Mouse (Mus musculus): ENCODE measurements around the gene Slc22a1. TPM values are rescaled to one million over a fixed set of nuclear protein-coding genes. Genes with fewer than 3 reads are reported as not detected.

Slc22a1 gene
- total and polyA plus RNA-seq, 2 experiments from 2014 or later, result 33.5 TPM; not detected in 1

DNA sequence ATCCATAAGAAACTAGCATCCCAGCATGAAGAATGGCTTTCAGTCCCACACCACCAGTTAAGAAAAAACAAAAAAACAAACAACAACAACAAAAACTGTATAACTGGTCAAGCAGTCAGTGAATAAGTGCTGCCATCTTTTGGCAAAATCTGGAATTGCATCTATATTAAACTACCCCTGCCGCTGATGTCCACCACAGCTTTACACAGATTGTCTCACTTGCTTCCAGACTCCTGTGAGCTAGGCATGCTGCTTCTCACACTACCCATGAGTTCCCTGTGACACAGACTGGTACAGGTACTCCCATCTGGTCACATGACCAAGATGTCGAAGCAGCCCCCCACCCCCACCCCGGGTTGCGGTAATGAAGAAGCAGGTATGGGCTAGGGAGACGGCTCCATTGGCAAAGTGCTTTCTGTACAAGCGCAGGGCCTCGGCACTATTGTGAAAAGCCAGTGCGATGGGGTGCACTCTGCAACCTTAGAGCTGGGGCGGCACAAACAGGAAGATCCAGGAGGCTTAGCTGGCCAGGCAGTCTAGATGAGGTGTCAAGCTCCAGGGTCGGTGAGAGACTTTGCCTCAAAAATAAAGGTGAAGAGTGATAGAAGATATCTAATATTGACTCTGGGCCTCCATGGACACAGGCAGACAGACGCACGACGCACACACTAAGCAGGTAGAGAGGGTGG, 14.9 kb downstream of the Slc22a1 start:
- Histone ChIP-seq H3K9ac (replicated peaks; ENCODE audit: low read depth, low read length) (no peak overlapping the region), H3K36me3 (replicated peaks; ENCODE audit: control insufficient read depth, insufficient read depth, low read length) (no peaks in the 10 kb centered on the region), H3K4me1 (ENCODE audit: control insufficient read depth, insufficient read depth) (peaks cover 7% of the 10 kb centered on the region; the same call in 1 of the 2 replicates), H3K4me2 (ENCODE audit: low read depth, low read length) (no peak overlapping the region), H3K27me3 (ENCODE audit: control insufficient read depth, insufficient read depth, low read length) (no peaks in the 10 kb centered on the region), H3K27ac (ENCODE audit: low read depth) (no peak overlapping the region), H3K9me3 (replicated peaks; ENCODE audit: control insufficient read depth, low read length) (no peaks in the 10 kb centered on the region), H3K4me3 (ENCODE audit: low read depth, low read length) (no peak overlapping the region)
- TF ChIP-seq EP300 (IDR thresholded peaks at IDR 0.05; ENCODE audit: low read depth) (no peak), CTCF (IDR thresholded peaks at IDR 0.05; ENCODE audit: low read depth) (peak; percentile 68)
- peak; percentile 29; the same call in 1 of the 2 replicates for ATAC-seq (ENCODE audit: insufficient read depth, low read depth)
- WGBS, result 69% methylated on average over 13 of the region's 13 CpGs
- DNase-seq (ENCODE audit: low spot score), result no peak

DNA sequence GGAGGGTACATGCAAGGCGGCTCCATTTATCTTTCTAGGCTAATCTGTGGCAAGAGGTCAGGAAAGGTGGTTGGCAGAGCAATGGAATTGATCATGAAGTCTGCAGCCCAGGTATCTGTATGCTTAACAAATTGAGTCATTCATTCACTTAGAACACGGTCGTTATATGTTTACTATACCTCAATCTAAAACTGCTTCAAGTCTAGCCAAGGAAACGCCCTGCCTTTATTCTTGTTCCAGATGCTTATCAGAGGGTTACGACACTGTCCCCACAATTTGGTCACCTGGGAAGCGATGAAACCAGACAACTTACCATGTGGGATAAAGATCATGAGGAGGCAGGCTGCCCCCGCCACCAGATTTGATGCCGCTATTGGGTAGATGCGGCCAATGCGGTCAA, 16.4 kb downstream of the Slc22a1 start:
- ATAC-seq (ENCODE audit: insufficient read depth, low read depth) (no peak), DNase-seq (ENCODE audit: low spot score) (no peak)
- Histone ChIP-seq H3K36me3 (replicated peaks; ENCODE audit: control insufficient read depth, insufficient read depth, low read length) (no peaks in the 10 kb centered on the region), H3K27me3 (ENCODE audit: control insufficient read depth, insufficient read depth, low read length) (no peaks in the 10 kb centered on the region), H3K9me3 (replicated peaks; ENCODE audit: control insufficient read depth, low read length) (no peaks in the 10 kb centered on the region), H3K4me2 (ENCODE audit: low read depth, low read length) (no peak overlapping the region), H3K9ac (replicated peaks; ENCODE audit: low read depth, low read length) (no peak overlapping the region), H3K27ac (ENCODE audit: low read depth) (no peak overlapping the region), H3K4me1 (ENCODE audit: control insufficient read depth, insufficient read depth) (peaks cover 6% of the 10 kb centered on the region; the same call in 1 of the 2 replicates), H3K4me3 (ENCODE audit: low read depth, low read length) (no peak overlapping the region)
- no peak for TF ChIP-seq CTCF (IDR thresholded peaks at IDR 0.05; ENCODE audit: low read depth)
- 92% methylated on average over 10 of the region's 10 CpGs for WGBS

DNA sequence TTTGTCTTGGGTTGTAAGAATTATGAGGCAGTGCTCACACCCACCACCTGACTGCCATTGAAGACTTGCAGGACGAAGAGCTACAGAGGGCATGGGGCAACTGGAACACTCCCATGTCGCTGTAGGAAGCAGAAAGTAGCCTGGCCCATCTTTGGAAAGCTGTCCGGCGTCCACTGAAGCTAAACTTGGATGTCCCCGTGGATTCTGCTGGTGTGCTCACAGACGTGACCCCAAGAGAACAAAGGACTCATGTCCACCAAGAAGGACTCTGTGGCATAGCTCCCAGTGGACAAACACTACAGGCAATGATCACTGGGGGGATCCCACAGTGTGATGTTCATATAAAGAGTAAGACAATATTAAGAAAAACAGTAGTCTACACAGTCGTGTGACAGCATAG, 16.8 kb downstream of the Slc22a1 start:
- Histone ChIP-seq H3K9ac (replicated peaks; ENCODE audit: low read depth, low read length) (no peak overlapping the region), H3K27me3 (ENCODE audit: control insufficient read depth, insufficient read depth, low read length) (no peaks in the 10 kb centered on the region), H3K36me3 (replicated peaks; ENCODE audit: control insufficient read depth, insufficient read depth, low read length) (no peaks in the 10 kb centered on the region), H3K9me3 (replicated peaks; ENCODE audit: control insufficient read depth, low read length) (no peaks in the 10 kb centered on the region), H3K4me3 (ENCODE audit: low read depth, low read length) (no peak overlapping the region), H3K4me2 (ENCODE audit: low read depth, low read length) (no peak overlapping the region), H3K27ac (ENCODE audit: low read depth) (no peak overlapping the region), H3K4me1 (ENCODE audit: control insufficient read depth, insufficient read depth) (peaks cover 2% of the 10 kb centered on the region; the same call in 1 of the 2 replicates)
- TF ChIP-seq CTCF (IDR thresholded peaks at IDR 0.05; ENCODE audit: low read depth) (no peak), EP300 (IDR thresholded peaks at IDR 0.05; ENCODE audit: low read depth) (no peak)
- no peak for DNase-seq (ENCODE audit: low spot score)
- no peak for ATAC-seq (ENCODE audit: insufficient read depth, low read depth)
- 79% methylated on average over 7 of the region's 7 CpGs for WGBS

DNA sequence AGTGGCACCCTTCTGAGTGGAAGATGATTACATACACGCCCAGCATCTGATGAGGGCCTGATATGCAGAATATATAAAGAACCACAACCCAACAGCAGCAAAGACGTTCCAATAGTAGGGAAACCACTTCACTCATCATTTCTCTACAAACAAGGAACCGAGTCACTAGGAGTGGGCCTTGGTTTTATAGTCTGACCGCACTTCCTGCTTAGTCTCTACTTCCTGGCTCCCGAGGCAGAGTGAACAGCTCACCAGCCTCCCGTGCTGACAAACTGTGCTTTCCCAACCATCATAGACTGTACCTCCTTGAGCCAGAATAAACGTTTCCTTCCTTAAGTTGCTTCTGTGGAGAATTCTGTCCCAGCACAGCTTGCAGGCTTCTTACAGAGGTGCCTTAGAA, 19.8 kb downstream of the Slc22a1 start:
- Histone ChIP-seq H3K27me3 (ENCODE audit: control insufficient read depth, insufficient read depth, low read length) (no peaks in the 10 kb centered on the region), H3K27ac (ENCODE audit: low read depth) (no peak overlapping the region), H3K4me3 (ENCODE audit: low read depth, low read length) (no peak overlapping the region), H3K9me3 (replicated peaks; ENCODE audit: control insufficient read depth, low read length) (no peaks in the 10 kb centered on the region), H3K4me1 (ENCODE audit: control insufficient read depth, insufficient read depth) (peaks cover 13% of the 10 kb centered on the region), H3K4me2 (ENCODE audit: low read depth, low read length) (no peak overlapping the region), H3K36me3 (replicated peaks; ENCODE audit: control insufficient read depth, insufficient read depth, low read length) (no peaks in the 10 kb centered on the region), H3K9ac (replicated peaks; ENCODE audit: low read depth, low read length) (no peak overlapping the region)
- ATAC-seq (ENCODE audit: insufficient read depth, low read depth), result no peak
- 60% methylated on average over 7 of the region's 7 CpGs for WGBS
- TF ChIP-seq CTCF (IDR thresholded peaks at IDR 0.05; ENCODE audit: low read depth) (no peak), EP300 (IDR thresholded peaks at IDR 0.05; ENCODE audit: low read depth) (no peak)
- no peak for DNase-seq (ENCODE audit: low spot score)

DNA sequence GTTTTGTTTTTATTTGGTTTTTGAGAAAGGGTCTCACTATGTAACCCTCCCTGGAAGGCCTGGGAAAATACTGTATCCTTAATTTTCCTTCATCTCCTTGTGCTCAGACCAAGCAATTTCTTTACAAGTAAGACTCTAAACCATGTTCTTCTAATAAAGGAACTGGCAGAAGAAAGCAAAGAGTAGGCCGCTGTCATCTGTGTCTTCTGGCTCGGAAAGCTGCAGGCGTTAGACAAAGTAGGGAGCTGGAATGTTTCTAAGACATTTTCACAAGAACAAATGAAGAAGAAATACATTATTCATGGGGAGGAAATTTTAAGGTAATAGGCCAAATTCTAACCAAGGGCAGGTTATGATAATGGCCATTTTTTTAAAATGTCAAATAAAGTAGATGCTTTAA, 21.6 kb downstream of the Slc22a1 start:
- H3K4me1 ChIP-seq (ENCODE audit: control insufficient read depth, insufficient read depth), result peaks cover 13% of the 10 kb centered on the region
- no peak overlapping the region for H3K4me2 ChIP-seq (ENCODE audit: low read depth, low read length)
- H3K27me3 ChIP-seq (ENCODE audit: control insufficient read depth, insufficient read depth, low read length), result no peaks in the 10 kb centered on the region
- no peaks in the 10 kb centered on the region for H3K9me3 ChIP-seq (replicated peaks; ENCODE audit: control insufficient read depth, low read length)
- ATAC-seq (ENCODE audit: insufficient read depth, low read depth), result no peak
- no peak overlapping the region for H3K4me3 ChIP-seq (ENCODE audit: low read depth, low read length)
- TF ChIP-seq CTCF (IDR thresholded peaks at IDR 0.05; ENCODE audit: low read depth), result no peak
- TF ChIP-seq EP300 (IDR thresholded peaks at IDR 0.05; ENCODE audit: low read depth), result no peak
- H3K27ac ChIP-seq (ENCODE audit: low read depth), result no peak overlapping the region
- 83% methylated on average over 3 of the region's 3 CpGs for WGBS
- no peak for DNase-seq (ENCODE audit: low spot score)
- no peaks in the 10 kb centered on the region for H3K36me3 ChIP-seq (replicated peaks; ENCODE audit: control insufficient read depth, insufficient read depth, low read length)
- H3K9ac ChIP-seq (replicated peaks; ENCODE audit: low read depth, low read length), result no peak overlapping the region

DNA sequence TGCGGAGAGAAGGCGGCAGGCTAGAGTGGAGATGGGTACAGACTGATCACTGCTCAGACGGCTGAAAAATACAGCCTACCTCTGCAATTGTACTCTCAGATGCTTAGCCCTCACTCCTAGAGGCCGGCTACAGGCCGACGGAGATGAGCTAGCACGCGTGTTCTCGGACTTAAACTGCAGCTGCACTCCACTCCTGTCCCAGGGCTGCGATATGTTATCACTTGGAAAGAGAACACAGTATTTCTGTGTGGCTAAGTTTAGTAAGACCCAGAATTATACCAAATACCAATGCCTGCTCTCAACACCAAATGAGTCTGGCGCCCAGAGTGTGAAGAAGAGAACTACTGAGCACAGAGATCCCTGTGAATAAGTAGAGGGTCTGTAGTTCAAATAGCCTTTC, 23.0 kb downstream of the Slc22a1 start:
- DNase-seq (ENCODE audit: low spot score) (peak; percentile 20), ATAC-seq (ENCODE audit: insufficient read depth, low read depth) (peak; percentile 55; the same call in 1 of the 2 replicates)
- no peaks in the 10 kb centered on the region for H3K9me3 ChIP-seq (replicated peaks; ENCODE audit: control insufficient read depth, low read length)
- H3K4me3 ChIP-seq (ENCODE audit: low read depth, low read length), result no peak overlapping the region
- no peak overlapping the region for H3K9ac ChIP-seq (replicated peaks; ENCODE audit: low read depth, low read length)
- TF ChIP-seq EP300 (IDR thresholded peaks at IDR 0.05; ENCODE audit: low read depth) (no peak), CTCF (IDR thresholded peaks at IDR 0.05; ENCODE audit: low read depth) (no peak)
- no peak overlapping the region for H3K27ac ChIP-seq (ENCODE audit: low read depth)
- no peaks in the 10 kb centered on the region for H3K27me3 ChIP-seq (ENCODE audit: control insufficient read depth, insufficient read depth, low read length)
- 42% methylated on average over 11 of the region's 11 CpGs for WGBS
- H3K36me3 ChIP-seq (replicated peaks; ENCODE audit: control insufficient read depth, insufficient read depth, low read length), result no peaks in the 10 kb centered on the region
- no peak overlapping the region for H3K4me2 ChIP-seq (ENCODE audit: low read depth, low read length)
- H3K4me1 ChIP-seq (ENCODE audit: control insufficient read depth, insufficient read depth), result peaks cover 13% of the 10 kb centered on the region

All from heart, postnatal 0 days (tissue).